Mouse (Mus musculus) mouse trophoblast stem cell (cell line): ENCODE measurements around the gene Ctrb1.
"Not testable (repeated sequence)": the region's sequence is repeated elsewhere in the genome, so short reads cannot be mapped to it uniquely, and the experiment has no call there.

ENCODE experiments used
- in situ Hi-C, 2 experiments: fragments of 300-500 bp; cut with MseI, MboI; formaldehyde crosslinking; loops; 2 replicates in 1 of 2; 3 replicates in 1 of 2; pipeline ENCODE4 v1.15.1; 2025

Ctrb1 gene

DNA sequence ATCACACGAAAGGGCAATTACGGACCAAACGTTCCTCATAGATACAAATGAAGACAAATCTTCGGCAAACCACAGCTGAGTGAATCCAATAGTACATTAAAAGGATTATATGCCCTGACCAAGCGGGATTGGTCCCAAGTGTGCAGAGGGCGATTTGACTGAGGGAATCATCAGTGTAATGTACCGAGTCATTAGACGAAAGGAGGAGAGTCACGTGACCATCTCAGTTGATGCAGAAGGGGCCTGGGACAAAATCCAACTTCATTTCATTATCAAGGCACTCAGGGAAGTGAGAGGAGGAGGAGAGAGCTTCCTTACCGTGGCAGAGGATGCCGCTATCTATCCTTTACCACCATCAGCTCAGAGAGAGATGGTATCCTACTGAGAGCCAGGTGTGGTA is 9.7 kb downstream of the Ctrb1 start:
- in situ Hi-C loops, result loop anchor here in 1 of 2 experiments (10.0 kb wide), 1 partner anchor 144 kb away; no protein-coding TSS in a partner anchor

DNA sequence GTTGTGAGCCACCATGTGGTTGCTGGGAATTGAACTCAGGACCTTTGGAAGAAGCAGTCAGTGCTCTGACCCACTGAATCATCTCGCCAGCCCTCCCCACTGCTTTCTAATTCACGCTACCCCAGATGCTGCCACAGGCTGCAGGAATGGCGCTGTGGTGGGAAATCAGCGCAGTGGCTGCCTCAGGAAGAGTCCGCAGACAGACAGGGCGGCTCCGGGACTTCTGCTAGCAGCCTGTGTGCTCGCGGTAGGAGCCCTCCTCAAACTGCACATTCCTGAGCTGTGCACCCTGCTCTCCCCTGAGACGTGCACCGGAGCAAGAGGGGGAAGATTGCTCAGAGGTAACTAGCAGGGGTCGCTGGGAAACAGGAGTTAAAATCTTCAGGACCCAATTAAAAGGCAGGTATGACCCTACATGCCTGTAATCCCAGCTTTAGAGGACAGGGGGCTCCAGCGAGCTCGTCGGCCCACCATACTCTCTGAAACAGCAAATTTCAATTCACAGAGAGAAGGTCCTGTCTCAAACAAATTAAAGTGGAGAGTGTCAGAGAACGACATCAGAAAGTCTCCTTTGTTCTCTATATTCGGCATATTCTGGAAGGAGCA is 10.3 kb downstream of the Ctrb1 start:
- in situ Hi-C loops, result loop anchor here in 1 of 2 experiments (10.0 kb wide), 1 partner anchor 144 kb away; no protein-coding TSS in a partner anchor

DNA sequence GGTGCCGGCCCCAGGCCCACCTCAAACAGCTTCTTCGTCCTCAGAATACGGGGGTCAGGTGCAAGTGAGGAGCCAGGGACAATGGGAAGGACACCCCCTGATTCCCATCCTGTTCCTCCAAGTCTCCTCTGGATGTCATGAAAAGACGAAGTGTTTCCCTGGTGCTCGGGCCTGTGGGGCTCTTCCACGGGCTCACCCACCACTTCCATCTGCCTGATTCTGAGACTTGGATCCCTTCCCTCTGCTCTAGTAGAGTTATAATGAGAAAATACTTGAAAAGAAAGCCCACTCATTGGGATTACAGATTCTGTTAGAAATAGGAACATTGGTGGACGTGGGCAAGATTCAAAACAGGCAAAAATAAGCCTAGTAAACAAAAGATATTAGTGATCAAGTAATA is 12.0 kb downstream of the Ctrb1 start:
- in situ Hi-C loops, result loop anchor here in 1 of 2 experiments (10.0 kb wide), 1 partner anchor 146 kb away; no protein-coding TSS in a partner anchor

DNA sequence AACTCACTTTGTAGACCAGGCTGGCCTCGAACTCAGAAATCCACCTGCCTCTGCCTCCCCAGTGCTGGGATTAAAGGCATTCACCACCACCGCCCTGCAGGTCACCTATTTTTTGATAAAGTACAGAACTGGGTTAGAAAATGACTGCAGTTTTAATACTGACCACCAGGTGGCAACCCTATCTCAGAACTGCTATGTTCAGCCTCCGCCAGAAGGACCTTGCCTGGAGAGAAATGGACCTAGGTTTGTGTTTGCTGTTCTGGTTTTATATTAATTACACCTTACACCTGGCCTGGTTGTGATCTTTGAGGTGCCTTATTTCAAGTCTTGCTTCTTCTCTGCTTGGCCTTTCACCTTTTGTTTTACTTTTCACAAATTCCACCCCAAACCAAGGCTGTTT is 12.7 kb downstream of the Ctrb1 start:
- in situ Hi-C loops, result loop anchor here in 1 of 2 experiments (10.0 kb wide), 1 partner anchor 147 kb away; no protein-coding TSS in a partner anchor

DNA sequence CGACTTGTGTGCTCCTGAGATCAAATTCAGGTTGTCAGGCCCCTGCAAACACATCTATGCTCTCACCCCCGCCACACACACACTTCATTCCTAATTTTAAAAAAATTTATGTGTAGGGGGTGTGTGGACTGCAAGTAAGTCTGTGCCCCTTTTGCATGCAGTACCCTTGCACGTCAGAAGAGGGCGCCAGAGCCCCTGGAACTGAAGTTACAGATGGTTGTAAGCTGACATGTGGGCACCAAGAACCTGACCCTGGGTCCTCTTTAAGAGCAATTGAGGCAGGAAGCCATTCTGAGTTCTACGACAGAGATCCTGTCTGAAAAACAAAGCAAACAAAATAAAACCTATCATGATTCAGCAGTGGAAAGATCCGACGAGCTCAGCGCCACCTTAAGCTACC is 14.6 kb downstream of the Ctrb1 start:
- in situ Hi-C loops, result loop anchor here in 1 of 2 experiments (10.0 kb wide), 1 partner anchor 149 kb away; no protein-coding TSS in a partner anchor

DNA sequence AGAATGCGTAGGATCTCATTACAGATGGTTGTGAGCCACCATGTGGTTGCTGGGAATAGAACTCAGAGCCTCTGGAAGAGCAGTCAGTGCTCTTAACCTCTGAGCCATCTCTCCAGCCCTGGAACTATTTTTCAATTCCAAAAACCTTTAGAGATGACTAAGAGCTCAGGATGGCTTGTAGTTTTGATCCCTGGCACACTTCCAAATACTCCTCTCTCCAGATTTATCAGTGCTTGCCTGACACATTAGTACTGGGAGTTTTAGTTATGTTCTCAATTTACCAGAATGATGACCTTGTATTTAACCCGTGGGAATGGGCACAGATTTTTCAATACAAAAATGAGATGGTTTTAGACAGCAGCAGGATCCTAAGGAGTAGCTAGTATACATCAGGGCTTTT is 24.1 kb downstream of the Ctrb1 start:
- in situ Hi-C loops, result no loop called here

DNA sequence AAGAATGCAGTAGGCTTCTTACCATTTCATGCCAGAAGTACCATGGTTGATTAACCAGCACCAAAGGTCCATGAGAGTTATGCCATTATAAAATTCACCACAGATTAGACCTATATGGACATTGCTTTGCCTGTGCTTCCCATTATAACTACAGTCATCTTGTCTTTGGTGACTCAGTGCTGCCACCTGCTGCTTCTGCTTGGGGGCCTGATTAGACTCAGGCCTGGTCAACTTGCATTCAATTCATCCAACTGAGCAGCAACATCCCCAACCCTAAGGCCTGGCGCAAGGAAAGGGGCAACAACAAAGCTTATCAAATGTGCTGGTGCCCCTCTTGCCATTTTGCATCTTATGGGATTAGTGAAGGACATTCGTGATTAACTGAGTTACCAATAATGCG is 28.3 kb downstream of the Ctrb1 start:
- in situ Hi-C loops, result no loop called here

DNA sequence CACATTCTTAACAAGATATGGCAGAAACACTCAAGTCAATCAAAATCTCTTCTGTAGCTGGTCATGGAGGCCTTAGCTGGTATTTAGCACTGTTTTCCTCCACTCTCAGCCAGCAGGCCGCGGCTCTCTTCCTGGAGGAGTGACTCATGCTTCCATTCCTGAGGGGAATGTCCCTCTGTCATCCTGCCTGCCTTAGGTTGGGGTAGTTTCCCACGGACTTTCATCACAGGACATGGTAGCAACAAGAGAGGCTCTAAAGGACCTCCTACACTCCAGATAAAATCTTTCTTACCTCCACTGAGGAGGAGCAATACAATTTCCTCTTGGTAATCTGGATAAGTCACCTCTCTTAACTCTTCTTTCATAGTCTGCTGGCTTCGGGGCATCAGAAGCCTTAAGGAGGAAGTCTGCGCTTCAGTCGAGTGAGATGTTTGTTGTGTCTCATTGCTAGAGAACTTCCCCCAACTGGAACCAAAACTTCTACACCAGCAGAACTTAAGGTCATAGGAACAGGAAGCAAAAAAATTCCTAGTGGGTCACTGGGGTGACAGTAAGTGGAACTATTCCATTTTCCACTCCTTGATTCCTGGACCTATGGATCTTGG is 31.9 kb downstream of the Ctrb1 start:
- in situ Hi-C loops, result no loop called here

DNA sequence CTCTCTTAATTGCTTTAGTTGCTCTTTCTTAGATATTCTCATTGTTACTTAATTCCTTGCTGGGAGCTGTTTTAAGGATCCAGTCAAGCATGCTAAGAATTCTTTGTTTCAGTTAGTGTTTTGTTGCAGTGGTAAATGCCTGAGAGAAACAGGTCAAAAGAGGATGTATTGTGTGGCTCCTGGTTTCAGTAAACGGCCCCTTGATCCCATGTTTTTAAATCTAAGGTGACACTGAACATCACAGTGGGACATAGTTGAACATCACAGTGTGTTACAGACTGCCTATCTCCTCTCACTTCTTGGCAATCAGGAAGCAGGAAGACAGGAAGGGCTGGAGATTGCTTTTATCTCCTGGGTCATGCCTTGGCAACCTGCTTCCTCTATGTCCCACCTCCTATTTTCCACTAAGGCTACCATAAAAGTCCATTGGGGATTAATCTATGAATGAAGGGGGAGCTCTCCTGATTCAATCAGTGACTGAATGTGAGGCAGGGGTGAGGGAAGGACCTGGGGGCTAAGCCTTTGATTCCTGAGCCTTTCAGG is 33.4 kb downstream of the Ctrb1 start:
- in situ Hi-C loops, result no loop called here

DNA sequence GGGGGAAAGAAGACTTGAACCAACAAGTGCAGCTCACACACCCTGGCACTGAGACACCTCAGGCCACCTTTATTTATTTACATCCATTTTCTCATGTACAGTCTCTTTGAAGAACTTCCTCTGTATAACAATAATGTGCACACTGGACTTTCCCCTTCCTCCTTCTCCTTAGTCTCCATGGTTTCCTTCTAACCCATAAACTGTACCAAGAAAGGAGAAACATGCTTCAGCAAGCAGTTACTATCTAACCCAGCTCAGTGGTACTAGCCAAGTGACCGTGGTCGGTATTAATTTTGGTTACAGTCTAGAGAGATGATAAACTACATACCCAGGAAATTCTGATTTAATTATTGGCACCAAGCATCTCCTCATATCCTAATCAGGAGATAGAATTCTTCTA is 37.3 kb downstream of the Ctrb1 start:
- in situ Hi-C loops, result no loop called here

DNA sequence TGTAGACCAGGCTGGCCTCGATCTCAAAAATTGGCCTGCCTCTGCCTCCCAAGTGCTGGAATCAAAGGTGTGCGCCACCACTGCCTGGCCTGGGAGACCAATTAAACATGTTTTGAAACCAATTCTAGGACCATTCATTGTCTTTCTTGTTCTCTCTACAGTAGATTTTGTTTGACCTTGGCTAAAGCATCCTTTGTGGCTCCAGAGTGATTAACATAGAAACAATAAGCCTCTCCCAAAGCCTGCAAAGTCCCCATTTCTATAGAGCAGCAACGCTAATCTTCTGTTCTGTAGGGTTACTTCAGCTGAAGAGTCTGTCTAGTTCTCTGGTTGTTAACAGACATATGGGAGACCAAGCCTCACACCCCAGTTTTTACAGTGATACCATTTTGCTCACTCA is 40.2 kb downstream of the Ctrb1 start:
- in situ Hi-C loops, result no loop called here

DNA sequence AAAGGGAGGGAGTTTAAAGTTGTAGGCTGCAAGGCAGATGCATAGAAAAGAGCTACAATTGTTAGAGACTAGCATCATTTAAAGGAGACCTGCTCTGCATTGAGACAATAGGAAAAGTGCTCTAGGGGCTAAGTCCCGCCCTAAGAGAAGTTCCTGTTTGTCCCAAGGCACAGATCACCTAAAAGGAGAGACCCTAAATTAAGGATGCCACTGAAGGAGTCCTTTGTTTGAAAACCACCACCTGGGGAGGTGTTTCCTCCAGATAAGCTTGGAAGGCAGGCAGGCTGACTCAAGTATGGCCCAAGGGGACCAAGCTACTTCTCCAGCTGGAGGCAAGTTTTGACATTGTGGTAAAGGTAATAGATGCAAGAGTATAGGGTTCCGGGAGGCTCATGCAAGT is 42.0 kb downstream of the Ctrb1 start:
- in situ Hi-C loops, result no loop called here

DNA sequence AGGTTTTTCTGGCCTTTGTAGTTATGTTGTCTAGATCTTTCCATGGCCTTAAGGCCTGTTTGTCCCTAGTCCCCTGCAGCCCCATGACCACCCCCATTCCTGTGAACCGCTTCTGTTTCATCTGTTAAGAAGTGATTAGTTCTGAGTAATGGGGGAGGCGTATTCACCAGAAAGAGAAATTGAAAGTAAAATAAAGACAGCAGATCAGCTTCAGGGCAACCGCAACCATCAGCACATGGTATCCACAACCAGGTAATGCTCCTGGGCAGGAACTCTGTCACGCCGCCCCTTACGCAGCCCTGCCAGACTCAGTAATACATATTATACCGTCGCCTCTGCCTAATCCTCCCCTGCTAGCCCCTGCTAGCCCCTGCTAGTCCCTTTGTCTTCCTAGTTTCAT is 45.1 kb downstream of the Ctrb1 start:
- in situ Hi-C loops, result no loop called here

DNA sequence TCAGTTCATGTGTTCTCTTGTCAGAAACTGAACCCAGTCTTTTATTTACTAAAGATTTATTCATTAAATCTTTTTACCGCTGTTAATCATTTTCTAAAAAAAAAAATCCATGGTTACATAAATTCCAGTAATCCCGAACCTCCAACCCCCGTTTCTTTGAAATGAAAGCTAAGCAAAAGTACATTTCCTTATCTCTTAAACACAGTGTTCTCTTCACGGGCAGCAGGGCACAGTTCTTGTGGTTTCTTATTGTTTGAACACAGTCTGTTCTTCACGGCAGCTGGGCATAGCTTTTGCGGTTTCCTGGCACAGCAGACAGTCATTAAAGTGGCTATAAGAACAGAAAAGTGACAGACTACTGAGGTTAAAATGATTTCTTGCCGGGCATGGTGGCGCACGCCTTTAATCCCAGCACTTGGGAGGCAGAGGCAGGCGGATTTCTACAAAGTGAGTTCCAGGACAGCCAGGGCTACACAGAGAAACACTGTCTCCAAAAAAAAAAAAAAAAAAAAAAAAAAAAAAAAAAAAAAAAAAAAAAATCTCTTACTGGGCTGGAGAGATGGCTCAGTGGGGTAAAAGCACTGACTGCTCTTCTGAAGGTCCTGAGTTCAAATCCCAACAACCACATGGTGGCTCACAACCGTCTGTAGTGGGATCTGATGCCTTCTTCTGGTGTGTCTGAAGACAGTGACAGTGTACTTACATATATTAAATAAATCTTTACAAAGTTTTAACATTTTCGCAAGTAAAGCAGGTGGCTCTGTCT is 46.3 kb downstream of the Ctrb1 start:
- in situ Hi-C loops, result not testable (repeated sequence)

DNA sequence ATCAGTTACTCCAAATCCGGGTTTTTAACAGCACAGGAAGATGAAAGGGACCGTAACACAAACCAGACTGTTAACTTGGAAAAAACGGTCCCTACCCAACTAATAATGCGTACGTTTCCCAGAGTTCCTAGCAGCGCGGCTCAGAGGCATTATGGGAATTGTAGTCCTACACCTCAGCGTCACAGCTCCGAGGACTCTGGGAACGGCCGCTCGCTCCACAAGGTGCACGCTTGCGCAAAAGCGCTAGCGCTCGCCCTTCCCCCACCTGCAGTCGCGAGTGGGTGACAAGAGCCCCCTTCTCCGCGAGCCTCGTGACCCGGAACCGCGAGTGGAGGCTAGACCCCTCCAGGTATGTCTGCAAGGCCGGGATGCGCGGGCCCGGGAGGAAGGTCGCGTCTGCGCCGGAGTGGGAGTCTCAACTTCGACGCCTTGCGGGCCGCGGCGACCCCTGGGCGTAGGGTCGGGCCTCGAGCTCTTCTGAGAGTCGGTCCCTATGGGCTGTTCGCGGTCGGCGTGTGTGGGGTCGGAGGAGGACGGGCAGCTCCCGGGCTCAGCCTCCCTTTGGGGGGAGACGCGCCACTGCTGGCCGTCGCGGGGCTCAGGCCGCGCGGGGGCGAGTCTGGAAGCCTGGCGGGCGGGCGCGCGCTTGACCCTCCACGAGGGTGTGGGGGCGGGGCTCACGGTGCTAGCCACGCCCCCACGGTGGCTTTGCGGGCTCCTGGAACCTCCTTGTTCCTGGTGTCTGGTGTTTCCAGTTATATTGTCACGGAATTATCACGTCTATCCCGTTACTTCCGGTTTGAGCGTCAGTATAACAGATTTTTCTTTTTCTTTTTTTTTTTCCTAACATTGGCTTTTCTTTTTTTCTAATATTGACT is 47.3 kb downstream of the Ctrb1 start, which contains the start of gene Zfp1:
TSS of gene Zfp1 (plus strand) at position 138 of the 878 bp plus-strand sequence.
- in situ Hi-C loops, result no loop called here

DNA sequence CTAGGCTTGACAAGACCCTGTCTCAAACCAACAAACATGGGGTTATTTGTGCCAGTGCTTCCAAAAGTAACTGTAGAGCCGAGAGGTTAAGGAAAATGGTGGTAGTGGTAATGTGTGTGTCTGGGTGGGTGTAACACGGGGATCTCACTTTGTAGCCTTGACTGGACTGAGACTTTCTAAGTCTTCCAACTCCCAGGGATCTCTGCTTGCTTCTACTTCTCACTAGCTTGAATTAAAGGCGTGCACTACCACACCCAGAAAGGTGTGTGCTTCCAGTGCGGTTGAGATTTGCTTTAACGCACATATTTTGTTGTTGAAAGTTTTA is 47.9 kb downstream of the Ctrb1 start:
- in situ Hi-C loops, result no loop called here

DNA sequence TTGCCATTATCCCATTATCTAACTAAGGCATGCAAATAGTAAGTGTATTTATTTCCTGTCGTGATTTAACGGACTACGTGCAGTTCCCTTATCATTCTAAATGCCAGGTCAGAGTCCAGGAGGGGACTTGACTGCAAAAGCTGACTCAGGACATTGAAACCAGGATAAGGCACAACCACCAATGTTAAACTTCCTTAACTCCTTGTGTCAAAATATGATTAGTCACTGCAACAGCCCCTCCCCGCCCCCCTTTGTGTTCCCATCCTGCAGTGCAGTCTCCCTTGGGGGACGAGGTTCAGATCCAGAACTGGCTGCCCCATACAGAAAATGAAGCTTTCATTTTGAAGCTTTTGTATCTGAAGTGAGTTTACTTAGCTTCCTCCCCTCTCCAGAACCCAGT is 48.3 kb downstream of the Ctrb1 start:
- in situ Hi-C loops, result no loop called here

DNA sequence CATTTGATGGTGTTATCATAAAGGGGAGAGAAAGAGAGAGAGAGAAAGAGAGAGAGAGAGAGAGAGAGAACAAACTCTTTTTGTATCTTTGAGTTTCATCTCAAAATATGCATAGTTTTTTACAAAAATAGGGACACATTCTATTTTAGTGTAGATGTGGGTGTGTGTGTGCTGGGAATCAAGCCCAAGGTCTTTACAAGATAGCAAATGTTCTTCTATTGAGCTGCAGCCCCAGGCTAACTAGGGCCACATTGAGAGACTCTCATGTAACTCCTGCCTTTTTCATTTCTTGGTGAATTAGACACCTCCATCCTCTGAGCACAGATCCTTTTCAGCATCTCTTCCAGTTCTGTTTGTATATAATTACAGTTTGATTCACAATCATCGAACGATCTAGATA is 49.7 kb downstream of the Ctrb1 start:
- in situ Hi-C loops, result no loop called here

DNA sequence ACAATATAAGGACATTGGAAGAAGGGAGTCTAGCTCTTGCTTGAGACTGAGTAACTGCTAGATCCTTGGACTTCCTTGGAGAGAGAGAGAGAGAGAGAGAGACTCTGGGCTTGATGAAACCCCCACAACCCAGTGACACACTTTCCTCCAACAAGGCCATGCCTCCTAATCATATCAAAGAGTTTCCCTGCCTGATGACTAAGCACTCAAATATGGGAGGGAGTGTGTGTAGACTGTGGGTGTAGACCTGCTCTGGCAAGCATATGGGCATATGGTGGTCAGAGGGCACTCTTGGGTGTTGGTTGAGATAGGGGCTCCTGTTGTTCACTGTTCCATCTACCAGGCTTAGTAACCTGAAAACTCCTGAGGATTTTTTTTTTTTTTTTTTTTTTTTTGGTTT is 52.7 kb downstream of the Ctrb1 start:
- in situ Hi-C loops, result no loop called here
